Mouse (Mus musculus) forebrain, embryonic 13.5 days (tissue): ENCODE data around the gene Klrb1f. TPM values are rescaled to one million over a fixed set of nuclear protein-coding genes. Genes with fewer than 3 reads are reported as not detected.
"Not testable (repeated sequence)": the region's sequence is repeated elsewhere in the genome, so short reads cannot be mapped to it uniquely, and the experiment has no call there.

Source experiments
- ATAC-seq: fragments of 200-750 bp; cut with Nextera tagmentation; 2 replicates; pipeline ENCODE4 v1.8.0; 2017
- H3K27ac ChIP-seq: fragments of 300-500 bp; sonication (generic); 2 replicates; pipeline ENCODE4 v1.5.1; 2015; ENCODE audit warnings: inconsistent platforms, mild to moderate bottlenecking, moderate library complexity
- H3K27me3 ChIP-seq: fragments of 300-500 bp; sonication (generic); 2 replicates; pipeline ENCODE4 v1.6.1; 2015; ENCODE audit warnings: mild to moderate bottlenecking, inconsistent platforms
- H3K36me3 ChIP-seq: fragments of 300-500 bp; sonication (generic); 2 replicates; pipeline ENCODE4 v1.6.1; 2015; ENCODE audit warnings: mild to moderate bottlenecking, inconsistent platforms; ENCODE audit not compliant: poor library complexity, severe bottlenecking
- H3K4me1 ChIP-seq: fragments of 300-500 bp; sonication (generic); 2 replicates; pipeline ENCODE4 v1.6.1; 2015; ENCODE audit warnings: inconsistent platforms
- H3K4me2 ChIP-seq: fragments of 300-500 bp; sonication (generic); 2 replicates; pipeline ENCODE4 v1.6.1; 2015; ENCODE audit warnings: inconsistent platforms, mild to moderate bottlenecking, moderate library complexity
- H3K4me3 ChIP-seq: fragments of 300-500 bp; sonication (generic); 2 replicates; pipeline ENCODE4 v1.5.1; 2015; ENCODE audit warnings: mild to moderate bottlenecking, inconsistent platforms
- H3K9ac ChIP-seq: fragments of 300-500 bp; sonication (generic); 2 replicates; pipeline ENCODE4 v1.6.1; 2015; ENCODE audit warnings: mild to moderate bottlenecking, inconsistent platforms
- H3K9me3 ChIP-seq: fragments of 300-500 bp; sonication (generic); replicated peaks from 2 replicates; pipeline ENCODE4 v1.6.1; 2016; ENCODE audit warnings: inconsistent platforms
- WGBS: fragments of 180-500 bp; shearing (Covaris S2); methylation state at CpG from one replicate; pipeline ENCODE4 v1.1.7; 2015; 5-methylcytosine and 5-hydroxymethylcytosine counted together
- polyA plus RNA-seq: library from polyadenylated mRNA; unstranded; fragments of >200 nt; fragmentation: Nextera tagmentation; extraction: Ambion mirVana; gene quantifications from 2 replicates; pipeline ENCODE4 v1.2.1, GENCODE M21; 2015

The Klrb1f gene
- polyA plus RNA-seq, 1 experiment from 2014 or later: not detected

DNA sequence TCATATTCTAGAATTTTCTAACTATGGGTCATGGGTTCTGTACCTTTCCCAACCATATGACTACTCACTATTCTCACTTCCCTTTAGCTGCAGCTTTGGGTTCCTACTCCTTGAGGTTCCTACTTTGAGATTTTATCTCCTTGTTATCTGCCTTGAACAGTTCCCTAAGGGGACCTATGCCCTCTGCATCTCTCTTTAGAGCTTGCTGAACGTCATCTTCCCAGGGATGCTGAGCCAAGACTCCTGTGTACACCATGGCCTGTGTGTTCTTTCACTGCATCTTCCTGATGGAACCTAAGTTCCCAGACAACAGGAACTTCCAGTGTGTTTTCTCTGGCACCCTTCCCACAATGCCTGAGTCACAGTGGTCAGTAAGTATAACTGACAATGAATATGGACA lies 52.2 kb downstream of the Klrb1f start:
- H3K4me3 ChIP-seq: no peak overlapping the region
- H3K27me3 ChIP-seq: no peaks in the 10 kb centered on the region
- WGBS: 76% methylated on average over 1 of the region's 1 CpGs
- H3K9ac ChIP-seq: no peak overlapping the region
- H3K9me3 ChIP-seq: no peaks in the 10 kb centered on the region
- H3K4me2 ChIP-seq: no peak overlapping the region
- H3K27ac ChIP-seq: no peak overlapping the region
- ATAC-seq: no peak
- no peaks in the 10 kb centered on the region for H3K4me1 ChIP-seq
- H3K36me3 ChIP-seq: no peaks in the 10 kb centered on the region

DNA sequence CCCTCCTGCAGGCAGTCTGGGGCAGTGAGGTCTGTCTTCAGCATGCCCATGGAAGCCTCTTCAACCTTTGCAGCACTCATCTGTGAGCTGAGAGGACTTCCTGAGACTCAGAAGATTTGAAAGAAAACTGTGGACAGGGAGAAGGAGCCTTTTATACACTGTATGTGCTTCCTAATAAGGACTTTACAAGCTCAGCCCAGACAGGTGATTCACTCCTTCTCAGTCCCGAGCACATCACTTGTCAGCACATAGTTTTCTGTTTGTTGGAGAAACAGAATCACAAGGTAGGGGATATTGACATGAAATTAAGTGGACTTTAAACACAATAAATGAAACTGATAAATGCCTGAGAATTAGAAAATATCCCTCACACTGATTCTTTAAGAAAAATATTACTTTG lies 55.1 kb downstream of the Klrb1f start, which contains the start of gene Clec2e:
Gene Clec2e (minus strand): TSS at position 120 of the 400 bp plus-strand sequence.
- H3K27ac ChIP-seq, ATAC-seq, H3K9me3 ChIP-seq, H3K9ac ChIP-seq, H3K27me3 ChIP-seq, H3K4me3 ChIP-seq, H3K36me3 ChIP-seq, H3K4me1 ChIP-seq, H3K4me2 ChIP-seq: not testable (repeated sequence)
- 84% methylated on average over 1 of the region's 1 CpGs for whole genome bisulfite sequencing

GRCm38 (mm10) chr6:129101604-129102003 lies 55.9 kb downstream of the Klrb1f start:
- H3K27ac ChIP-seq: no peak overlapping the region
- no peak overlapping the region for H3K4me3 ChIP-seq
- H3K4me2 ChIP-seq: no peak overlapping the region
- H3K36me3 ChIP-seq: no peaks in the 10 kb centered on the region
- H3K4me1 ChIP-seq: no peaks in the 10 kb centered on the region
- WGBS: 82% methylated on average over 1 of the region's 1 CpGs
- no peaks in the 10 kb centered on the region for H3K9me3 ChIP-seq
- no peaks in the 10 kb centered on the region for H3K27me3 ChIP-seq
- no peak for ATAC-seq
- no peak overlapping the region for H3K9ac ChIP-seq

- no peaks in the 10 kb centered on the region for H3K4me1 ChIP-seq
- WGBS: 91% methylated on average over 4 of the region's 4 CpGs
- H3K4me2 ChIP-seq: no peak overlapping the region
- H3K36me3 ChIP-seq: no peaks in the 10 kb centered on the region
- no peaks in the 10 kb centered on the region for H3K27me3 ChIP-seq
- no peak for ATAC-seq
- no peak overlapping the region for H3K9ac ChIP-seq
- no peak overlapping the region for H3K27ac ChIP-seq
- no peak overlapping the region for H3K4me3 ChIP-seq
- H3K9me3 ChIP-seq: no peaks in the 10 kb centered on the region
These were observed 57.3 kb downstream of the Klrb1f start for GRCm38 (mm10) chr6:129102858-129103555.

Other genes starting within 250 kb of the Klrb1f start
- gene Gm44511, start 219.6 kb upstream of the Klrb1f start, polyA plus RNA-seq: not detected in 2 replicates
- not detected in 2 replicates for gene Klrb1b, start 219.6 kb upstream of the Klrb1f start, polyA plus RNA-seq
- not detected in 2 replicates for gene Clec2i, start 158.3 kb upstream of the Klrb1f start, polyA plus RNA-seq
- gene BC035044, start 154.8 kb upstream of the Klrb1f start, polyA plus RNA-seq: 0.17 and 0.29 TPM in 2 replicates
- not detected in 2 replicates for gene Clec2g, start 111.5 kb upstream of the Klrb1f start, polyA plus RNA-seq
- not detected in 2 replicates for gene Clec2e, start 55.0 kb downstream of the Klrb1f start, polyA plus RNA-seq
- not detected in 2 replicates for gene Clec2d, start 134.7 kb downstream of the Klrb1f start, polyA plus RNA-seq
- gene Cd69, start 229.5 kb downstream of the Klrb1f start, polyA plus RNA-seq: not detected in 2 replicates